Mouse (Mus musculus): ENCODE measurements around the gene Nrp2. TPM values are rescaled to one million over a fixed set of nuclear protein-coding genes. Genes with fewer than 3 reads are reported as not detected.

Nrp2 gene
- polyA plus RNA-seq, 1 experiment, result 32.2 TPM

- Histone ChIP-seq H3K4me1 (ENCODE audit: control insufficient read depth, insufficient read depth, low read length) (no peaks in the 10 kb centered on the region), H3K36me3 (ENCODE audit: control insufficient read depth, insufficient read depth, low read length, poor library complexity, severe bottlenecking) (no peaks in the 10 kb centered on the region), H3K27ac (ENCODE audit: insufficient read depth, low read length) (no peak overlapping the region), H3K9ac (ENCODE audit: low read depth, poor library complexity, severe bottlenecking) (no peak overlapping the region), H3K4me3 (ENCODE audit: low read depth, low read length) (no peak overlapping the region), H3K9me3 (replicated peaks; ENCODE audit: control insufficient read depth, insufficient read depth, low read length, poor library complexity, severe bottlenecking) (no peaks in the 10 kb centered on the region), H3K27me3 (ENCODE audit: control insufficient read depth, insufficient read depth, low read length, poor library complexity, severe bottlenecking) (no peaks in the 10 kb centered on the region)
- TF ChIP-seq CTCF (IDR thresholded peaks at IDR 0.05; ENCODE audit: low read depth, low read length) (no peak), EP300 (IDR thresholded peaks at IDR 0.05; ENCODE audit: insufficient read depth, low read depth, low read length) (no peak)
Observed at GRCm38 (mm10) chr1:62724461-62725021, 21.5 kb downstream of the Nrp2 start.

GRCm38 (mm10) chr1:62725032-62725678 is 22.1 kb downstream of the Nrp2 start:
- Histone ChIP-seq H3K27me3 (ENCODE audit: control insufficient read depth, insufficient read depth, low read length, poor library complexity, severe bottlenecking) (no peaks in the 10 kb centered on the region), H3K27ac (ENCODE audit: insufficient read depth, low read length) (no peak overlapping the region), H3K9ac (ENCODE audit: low read depth, poor library complexity, severe bottlenecking) (no peak overlapping the region), H3K4me1 (ENCODE audit: control insufficient read depth, insufficient read depth, low read length) (no peaks in the 10 kb centered on the region), H3K4me3 (ENCODE audit: low read depth, low read length) (no peak overlapping the region), H3K36me3 (ENCODE audit: control insufficient read depth, insufficient read depth, low read length, poor library complexity, severe bottlenecking) (no peaks in the 10 kb centered on the region), H3K9me3 (replicated peaks; ENCODE audit: control insufficient read depth, insufficient read depth, low read length, poor library complexity, severe bottlenecking) (no peaks in the 10 kb centered on the region)
- TF ChIP-seq POLR2A (IDR thresholded peaks at IDR 0.05; ENCODE audit: insufficient read depth, low read length), result no peak

GRCm38 (mm10) chr1:62727191-62727590 is 24.1 kb downstream of the Nrp2 start:
- Histone ChIP-seq H3K27ac (ENCODE audit: insufficient read depth, low read length) (no peak overlapping the region), H3K4me1 (ENCODE audit: control insufficient read depth, insufficient read depth, low read length) (no peaks in the 10 kb centered on the region)

GRCm38 (mm10) chr1:62728421-62728820 is 25.3 kb downstream of the Nrp2 start:
- no peak overlapping the region for H3K9ac ChIP-seq (ENCODE audit: low read depth, poor library complexity, severe bottlenecking)
- TF ChIP-seq CTCF (IDR thresholded peaks at IDR 0.05; ENCODE audit: low read depth, low read length) (no peak), POLR2A (IDR thresholded peaks at IDR 0.05; ENCODE audit: insufficient read depth, low read length) (no peak), EP300 (IDR thresholded peaks at IDR 0.05; ENCODE audit: insufficient read depth, low read depth, low read length) (no peak)
- H3K4me1 ChIP-seq (ENCODE audit: control insufficient read depth, insufficient read depth, low read length), result no peaks in the 10 kb centered on the region
- H3K27ac ChIP-seq (ENCODE audit: insufficient read depth, low read length), result no peak overlapping the region
- H3K36me3 ChIP-seq (ENCODE audit: control insufficient read depth, insufficient read depth, low read length, poor library complexity, severe bottlenecking), result no peaks in the 10 kb centered on the region
- H3K4me3 ChIP-seq (ENCODE audit: low read depth, low read length), result no peak overlapping the region
- no peaks in the 10 kb centered on the region for H3K9me3 ChIP-seq (replicated peaks; ENCODE audit: control insufficient read depth, insufficient read depth, low read length, poor library complexity, severe bottlenecking)
- no peaks in the 10 kb centered on the region for H3K27me3 ChIP-seq (ENCODE audit: control insufficient read depth, insufficient read depth, low read length, poor library complexity, severe bottlenecking)

More at GRCm38 (mm10) chr1:62727191-62727590, 24.1 kb downstream of the Nrp2 start:
- TF ChIP-seq EP300 (IDR thresholded peaks at IDR 0.05; ENCODE audit: insufficient read depth, low read depth, low read length) (no peak), CTCF (IDR thresholded peaks at IDR 0.05; ENCODE audit: low read depth, low read length) (no peak), POLR2A (IDR thresholded peaks at IDR 0.05; ENCODE audit: insufficient read depth, low read length) (no peak)
- Histone ChIP-seq H3K36me3 (ENCODE audit: control insufficient read depth, insufficient read depth, low read length, poor library complexity, severe bottlenecking) (no peaks in the 10 kb centered on the region), H3K9ac (ENCODE audit: low read depth, poor library complexity, severe bottlenecking) (no peak overlapping the region), H3K27me3 (ENCODE audit: control insufficient read depth, insufficient read depth, low read length, poor library complexity, severe bottlenecking) (no peaks in the 10 kb centered on the region), H3K9me3 (replicated peaks; ENCODE audit: control insufficient read depth, insufficient read depth, low read length, poor library complexity, severe bottlenecking) (no peaks in the 10 kb centered on the region), H3K4me3 (ENCODE audit: low read depth, low read length) (no peak overlapping the region)

GRCm38 (mm10) chr1:62728926-62729325 is 25.8 kb downstream of the Nrp2 start:
- TF ChIP-seq EP300 (IDR thresholded peaks at IDR 0.05; ENCODE audit: insufficient read depth, low read depth, low read length), result no peak
- TF ChIP-seq POLR2A (IDR thresholded peaks at IDR 0.05; ENCODE audit: insufficient read depth, low read length), result no peak
- no peak for TF ChIP-seq CTCF (IDR thresholded peaks at IDR 0.05; ENCODE audit: low read depth, low read length)
- H3K27me3 ChIP-seq (ENCODE audit: control insufficient read depth, insufficient read depth, low read length, poor library complexity, severe bottlenecking), result no peaks in the 10 kb centered on the region
- H3K36me3 ChIP-seq (ENCODE audit: control insufficient read depth, insufficient read depth, low read length, poor library complexity, severe bottlenecking), result no peaks in the 10 kb centered on the region
- no peak overlapping the region for H3K4me3 ChIP-seq (ENCODE audit: low read depth, low read length)
- no peaks in the 10 kb centered on the region for H3K9me3 ChIP-seq (replicated peaks; ENCODE audit: control insufficient read depth, insufficient read depth, low read length, poor library complexity, severe bottlenecking)
- H3K27ac ChIP-seq (ENCODE audit: insufficient read depth, low read length), result no peak overlapping the region
- no peak overlapping the region for H3K9ac ChIP-seq (ENCODE audit: low read depth, poor library complexity, severe bottlenecking)
- H3K4me1 ChIP-seq (ENCODE audit: control insufficient read depth, insufficient read depth, low read length), result no peaks in the 10 kb centered on the region

- no peaks in the 10 kb centered on the region for H3K36me3 ChIP-seq (ENCODE audit: control insufficient read depth, insufficient read depth, low read length, poor library complexity, severe bottlenecking)
- H3K9ac ChIP-seq (ENCODE audit: low read depth, poor library complexity, severe bottlenecking), result no peak overlapping the region
- no peaks in the 10 kb centered on the region for H3K27me3 ChIP-seq (ENCODE audit: control insufficient read depth, insufficient read depth, low read length, poor library complexity, severe bottlenecking)
- H3K27ac ChIP-seq (ENCODE audit: insufficient read depth, low read length), result no peak overlapping the region
- no peak overlapping the region for H3K4me3 ChIP-seq (ENCODE audit: low read depth, low read length)
- TF ChIP-seq EP300 (IDR thresholded peaks at IDR 0.05; ENCODE audit: insufficient read depth, low read depth, low read length), result no peak
- H3K4me1 ChIP-seq (ENCODE audit: control insufficient read depth, insufficient read depth, low read length), result no peaks in the 10 kb centered on the region
- H3K9me3 ChIP-seq (replicated peaks; ENCODE audit: control insufficient read depth, insufficient read depth, low read length, poor library complexity, severe bottlenecking), result no peaks in the 10 kb centered on the region
Observed at GRCm38 (mm10) chr1:62729345-62730150, 26.5 kb downstream of the Nrp2 start.
